Mouse (Mus musculus) forebrain, embryonic 16.5 days (tissue): ENCODE data around the gene Pgbd1. TPM values are rescaled to one million over a fixed set of nuclear protein-coding genes. Genes with fewer than 3 reads are reported as not detected.

ENCODE experiments used
- ATAC-seq: fragments of 200-750 bp; cut with Nextera tagmentation; 2 replicates; pipeline ENCODE4 v1.8.0; 2017; ENCODE audit warnings: mild to moderate bottlenecking, moderate library complexity
- H3K27ac ChIP-seq: fragments of 300-500 bp; sonication (generic); 2 replicates; pipeline ENCODE4 v1.5.1; 2014; ENCODE audit warnings: low read length, control low read depth
- H3K27me3 ChIP-seq: fragments of 300-500 bp; sonication (generic); replicated peaks from 2 replicates; pipeline ENCODE4 v1.6.1; 2014; ENCODE audit warnings: low read length; ENCODE audit not compliant: control insufficient read depth, insufficient read depth
- H3K36me3 ChIP-seq: fragments of 300-500 bp; sonication (generic); 2 replicates; pipeline ENCODE4 v1.6.1; 2014; ENCODE audit not compliant: control insufficient read depth, insufficient read depth
- H3K4me1 ChIP-seq: fragments of 300-500 bp; sonication (generic); replicated peaks from 2 replicates; pipeline ENCODE4 v1.6.1; 2014; ENCODE audit warnings: low read length; ENCODE audit not compliant: control insufficient read depth, insufficient read depth
- H3K4me2 ChIP-seq: fragments of 300-500 bp; sonication (generic); 2 replicates; pipeline ENCODE4 v1.6.1; 2014; ENCODE audit warnings: mild to moderate bottlenecking, low read length, control low read depth
- H3K4me3 ChIP-seq: fragments of 300-500 bp; sonication (generic); replicated peaks from 2 replicates; pipeline ENCODE4 v1.5.1; 2014; ENCODE audit warnings: mild to moderate bottlenecking, low read length, control low read depth
- H3K9ac ChIP-seq: fragments of 300-500 bp; sonication (generic); replicated peaks from 2 replicates; pipeline ENCODE4 v1.6.1; 2014; ENCODE audit warnings: low read depth, low read length, control low read depth
- H3K9me3 ChIP-seq: fragments of 300-500 bp; sonication (generic); 2 replicates; pipeline ENCODE4 v1.6.1; 2016; ENCODE audit warnings: low read length; ENCODE audit not compliant: control insufficient read depth
- whole genome bisulfite sequencing: fragments of 180-500 bp; shearing (Covaris S2); extraction: QIAGEN DNeasy Blood & Tissue Kit; methylation state at CpG from one replicate; pipeline ENCODE4 v1.1.7; 2014; 5-methylcytosine and 5-hydroxymethylcytosine counted together
- microRNA counts: library from miRNA; unstranded; fragments of <30 nt; microRNA quantifications from one replicate; lab custom pipeline; 2016
- microRNA-seq: library from miRNA; unstranded; fragments of <30 nt; microRNA quantifications from one replicate; pipeline ENCODE4, GENCODE M21; 2017
- polyA plus RNA-seq: library from polyadenylated mRNA; unstranded; fragments of >200 nt; fragmentation: Nextera tagmentation; extraction: Ambion mirVana; gene quantifications from 2 replicates; pipeline ENCODE4 v1.2.1, GENCODE M21; 2015

The Pgbd1 gene
- polyA plus RNA-seq, 1 experiment from 2014 or later: 3.4 TPM

- Histone ChIP-seq H3K4me1 (no peaks in the 10 kb centered on the region), H3K36me3 (no peaks in the 10 kb centered on the region), H3K27ac (no peak overlapping the region), H3K4me3 (no peak overlapping the region), H3K27me3 (no peaks in the 10 kb centered on the region), H3K9ac (no peak overlapping the region), H3K9me3 (no peaks in the 10 kb centered on the region), H3K4me2 (no peak overlapping the region)
- WGBS: 93% methylated on average over 2 of the region's 2 CpGs
- ATAC-seq: no peak
Measured at GRCm38 (mm10) chr13:21377773-21378172, 63.1 kb downstream of the Pgbd1 start.

DNA sequence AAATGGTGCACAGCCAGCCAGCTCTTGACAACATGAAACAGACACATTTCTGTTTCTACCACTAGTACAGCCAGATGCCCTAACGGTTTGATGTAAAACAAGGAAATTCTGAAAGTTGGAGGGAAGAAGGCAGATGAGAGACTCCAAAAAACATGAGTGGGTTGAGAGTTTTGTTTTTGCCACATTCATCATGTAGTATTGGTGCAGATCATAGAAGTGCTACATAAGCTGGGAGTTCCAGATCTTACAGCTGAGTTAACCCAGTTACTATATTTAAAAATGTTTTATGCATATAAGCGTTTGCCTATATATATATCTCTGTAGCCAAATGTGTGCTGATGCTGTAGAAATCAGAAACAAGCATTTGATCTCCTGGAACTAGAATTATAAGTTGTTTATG, 68.2 kb downstream of the Pgbd1 start:
- H3K4me3 ChIP-seq: no peak overlapping the region
- ATAC-seq: no peak
- no peaks in the 10 kb centered on the region for H3K27me3 ChIP-seq
- H3K4me1 ChIP-seq: no peaks in the 10 kb centered on the region
- WGBS: 93% methylated on average over 2 of the region's 2 CpGs
- H3K9ac ChIP-seq: no peak overlapping the region
- no peak overlapping the region for H3K27ac ChIP-seq
- no peak overlapping the region for H3K4me2 ChIP-seq
- peaks cover 19% of the 10 kb centered on the region for H3K36me3 ChIP-seq
- H3K9me3 ChIP-seq: no peaks in the 10 kb centered on the region

MicroRNAs encoded within 50 kb of the gene (microRNA counts, 519-probe panel; counts per million panel counts)
- 3,015 counts per million, percentile 77 among the panel's probes with 10 or more counts for microRNA mmu-miR-1896 (lab: Ali Mortazavi, UCI)

Small RNA genes within 50 kb of the gene (microRNA-seq; reads per million reads assigned to microRNA genes)
- gene Mir1896 (not detected), gene Mir6942 (not detected)

Other genes starting within 250 kb of the Pgbd1 start
- not detected in 2 replicates for gene Gpx5, start 148.3 kb downstream of the Pgbd1 start, polyA plus RNA-seq
- not detected in 2 replicates for gene Gpx6, start 128.9 kb downstream of the Pgbd1 start, polyA plus RNA-seq
- not detected in 2 replicates for gene Olfr1367, start 94.1 kb downstream of the Pgbd1 start, polyA plus RNA-seq
- 15.5 and 16.1 TPM in 2 replicates for gene Zscan12, start 78.2 kb downstream of the Pgbd1 start, polyA plus RNA-seq
- gene Zkscan3, start 38.3 kb downstream of the Pgbd1 start, polyA plus RNA-seq: 92.6 and 93.3 TPM in 2 replicates
- gene Zscan26, start 12.7 kb upstream of the Pgbd1 start, polyA plus RNA-seq: 16.2 and 22.1 TPM in 2 replicates
- gene Nkapl, start 27.5 kb upstream of the Pgbd1 start, polyA plus RNA-seq: 2.8 and 4.3 TPM in 2 replicates
- 10.1 and 10.7 TPM in 2 replicates for gene Zkscan4, start 37.8 kb upstream of the Pgbd1 start, polyA plus RNA-seq
- not detected in 2 replicates for gene Gm10065, start 38.4 kb upstream of the Pgbd1 start, polyA plus RNA-seq
- gene AK157302, start 54.2 kb upstream of the Pgbd1 start, polyA plus RNA-seq: 0.35 and 0.48 TPM in 2 replicates
- gene Gm11273, start 60.4 kb upstream of the Pgbd1 start, polyA plus RNA-seq: 7.4 and 8.0 TPM in 2 replicates
- 6.9 and 8.0 TPM in 2 replicates for gene Zkscan8, start 90.1 kb upstream of the Pgbd1 start, polyA plus RNA-seq
- 0.15 and 0.29 TPM in 2 replicates for gene Olfr1366, start 101.8 kb upstream of the Pgbd1 start, polyA plus RNA-seq
- gene Olfr1535, start 118.8 kb upstream of the Pgbd1 start, polyA plus RNA-seq: 0.07 TPM in 1 of 2 replicates, not detected in the other
- gene Olfr1364, start 140.7 kb upstream of the Pgbd1 start, polyA plus RNA-seq: not detected in 2 replicates
- gene Olfr1362, start 173.0 kb upstream of the Pgbd1 start, polyA plus RNA-seq: not detected in 2 replicates
- 0.06 TPM in 1 of 2 replicates, not detected in the other for gene Olfr11, start 201.5 kb upstream of the Pgbd1 start, polyA plus RNA-seq
- gene Olfr1361, start 222.3 kb upstream of the Pgbd1 start, polyA plus RNA-seq: not detected in 2 replicates
- gene Olfr1360, start 236.3 kb upstream of the Pgbd1 start, polyA plus RNA-seq: not detected in 2 replicates